Mouse (Mus musculus): ENCODE measurements around the gene Serpinf1. TPM values are rescaled to one million over a fixed set of nuclear protein-coding genes. Genes with fewer than 3 reads are reported as not detected.

Serpinf1 gene
- polyA plus RNA-seq, 1 experiment from 2014 or later, result 172 TPM

DNA sequence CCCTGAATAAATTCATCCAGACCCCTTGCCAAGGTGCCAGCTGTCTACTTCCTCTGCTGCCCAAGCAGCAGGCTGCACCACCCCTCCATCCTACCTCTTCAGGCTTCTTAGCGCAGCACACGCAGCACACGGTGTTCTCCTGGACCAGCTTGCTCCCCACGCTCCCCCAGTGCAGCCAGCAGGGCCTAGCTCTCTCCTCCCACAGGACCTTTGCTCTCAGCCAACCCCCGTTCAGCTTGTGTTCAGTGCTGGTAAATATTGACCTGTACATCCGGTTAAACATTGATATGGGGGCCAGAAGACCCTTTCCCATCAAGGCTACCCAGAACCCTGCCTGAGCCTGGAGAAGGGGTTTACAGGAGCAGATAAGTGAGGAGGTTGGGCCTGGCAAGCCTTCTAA, 16.9 kb upstream of the Serpinf1 start, which contains the start of gene Serpinf2:
Gene Serpinf2, minus strand, starts transcription at position 229 of the 400 bp plus-strand sequence.
- Histone ChIP-seq H3K9ac (peak within 1 kb of the TSS; percentile 8; the same call in 1 of the 2 replicates), H3K36me3 (peaks cover 69% of the 10 kb centered on the region), H3K4me2 (peak within 1 kb of the TSS; percentile 30), H3K4me3 (peak within 1 kb of the TSS; percentile 41), H3K9me3 (replicated peaks) (peaks cover 1% of the 10 kb centered on the region), H3K4me1 (peaks cover 11% of the 10 kb centered on the region; the same call in 1 of the 2 replicates), H3K27ac (peak within 1 kb of the TSS; percentile 65), H3K27me3 (replicated peaks) (no peaks in the 10 kb centered on the region)
- 71% methylated on average over 6 of the region's 6 CpGs for WGBS (ENCODE audit: insufficient replicate concordance)
- ATAC-seq, result peak; percentile 55

DNA sequence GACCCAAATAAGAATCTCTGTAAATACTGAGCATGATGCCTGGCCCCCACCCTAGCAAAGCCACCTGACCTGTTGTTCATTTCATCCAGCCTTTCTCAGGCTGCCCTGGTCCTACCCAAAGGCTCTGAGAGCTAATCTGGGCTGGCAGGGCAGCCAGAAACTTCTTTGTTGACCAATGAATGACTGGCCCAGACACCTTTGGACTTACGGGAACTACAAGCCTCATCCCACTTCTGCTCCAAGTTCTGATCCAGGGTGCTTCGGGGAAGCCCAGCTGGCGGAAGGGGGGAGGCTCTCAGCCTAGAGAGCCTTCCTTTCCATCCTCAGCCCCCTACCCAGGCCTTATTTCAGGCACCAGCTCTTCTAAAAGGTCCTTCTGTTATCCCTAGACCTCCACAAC, 16.3 kb upstream of the Serpinf1 start:
- Histone ChIP-seq H3K27ac (peak overlapping the region; percentile 65), H3K4me2 (peak overlapping the region; percentile 30), H3K36me3 (peaks cover 68% of the 10 kb centered on the region), H3K4me3 (peak overlapping the region; percentile 41), H3K9me3 (replicated peaks) (peaks cover 5% of the 10 kb centered on the region), H3K9ac (peak overlapping the region; percentile 8; the same call in 1 of the 2 replicates), H3K27me3 (replicated peaks) (no peaks in the 10 kb centered on the region), H3K4me1 (peaks cover 5% of the 10 kb centered on the region; the same call in 1 of the 2 replicates)
- no peak for ATAC-seq
- 82% methylated on average over 3 of the region's 3 CpGs for WGBS (ENCODE audit: insufficient replicate concordance)

DNA sequence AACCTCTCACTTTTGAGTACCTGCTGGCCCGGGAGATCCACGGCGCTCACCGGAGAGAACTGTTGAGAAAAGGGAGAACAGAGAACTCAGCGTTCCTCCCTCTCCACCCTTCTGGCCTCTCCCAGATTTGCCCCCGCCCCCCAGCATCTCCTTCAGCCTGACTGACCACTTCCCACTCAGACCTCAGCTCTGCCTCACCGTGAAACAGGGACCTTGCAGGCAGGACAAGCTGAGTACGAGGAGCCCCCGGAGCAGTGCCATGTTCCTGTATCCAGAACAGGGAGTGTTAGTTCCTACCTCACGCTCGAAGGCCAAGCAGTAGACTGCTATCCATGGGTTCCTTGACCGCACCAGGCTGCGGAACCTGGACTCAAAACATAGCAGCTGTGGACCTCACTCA, 15.7 kb upstream of the Serpinf1 start:
- Histone ChIP-seq H3K36me3 (peaks cover 64% of the 10 kb centered on the region), H3K9me3 (replicated peaks) (peaks cover 5% of the 10 kb centered on the region)
- no peak for ATAC-seq

DNA sequence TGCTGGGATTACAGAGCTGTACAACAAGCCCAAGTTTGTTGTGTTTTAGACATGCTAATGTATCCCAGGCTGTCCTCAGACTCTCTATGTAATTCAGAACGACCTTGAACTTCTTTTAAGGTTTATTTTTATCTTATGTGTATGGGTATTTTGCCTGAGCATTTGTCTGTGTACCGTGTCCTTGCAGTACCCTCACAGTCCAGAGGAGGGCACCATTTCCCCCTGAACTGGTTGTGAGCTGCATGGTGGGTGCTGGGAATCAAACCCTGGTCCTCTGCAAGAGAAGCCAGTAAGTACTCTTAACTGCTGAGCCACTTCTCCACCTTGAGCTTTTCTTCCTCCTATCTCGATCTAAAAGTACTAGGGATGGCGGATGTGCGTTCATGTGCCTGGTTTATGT, 11.6 kb upstream of the Serpinf1 start:
- H3K4me1 ChIP-seq, result 0 out of 2 replicates have a peak, but pooled peaks cover 3% of the 10 kb centered on the region
- H3K36me3 ChIP-seq, result peaks cover 53% of the 10 kb centered on the region
- no peak overlapping the region for H3K9ac ChIP-seq
- no peaks in the 10 kb centered on the region for H3K27me3 ChIP-seq (replicated peaks)
- H3K9me3 ChIP-seq (replicated peaks), result peaks cover 5% of the 10 kb centered on the region
- no peak overlapping the region for H3K4me2 ChIP-seq
- WGBS (ENCODE audit: insufficient replicate concordance), result 83% methylated on average over 5 of the region's 5 CpGs
- no peak overlapping the region for H3K4me3 ChIP-seq
- H3K27ac ChIP-seq, result no peak overlapping the region
- ATAC-seq, result no peak

More for the DNA sequence above, 15.7 kb upstream of the Serpinf1 start:
- Histone ChIP-seq H3K4me1 (peaks cover 2% of the 10 kb centered on the region; the same call in 1 of the 2 replicates), H3K4me2 (peak overlapping the region; percentile 30), H3K27me3 (replicated peaks) (no peaks in the 10 kb centered on the region), H3K9ac (no peak overlapping the region; the same call in 1 of the 2 replicates), H3K4me3 (peak overlapping the region; percentile 41), H3K27ac (peak overlapping the region; percentile 65; the same call in 1 of the 2 replicates)
- WGBS (ENCODE audit: insufficient replicate concordance), result 53% methylated on average over 13 of the region's 13 CpGs

DNA sequence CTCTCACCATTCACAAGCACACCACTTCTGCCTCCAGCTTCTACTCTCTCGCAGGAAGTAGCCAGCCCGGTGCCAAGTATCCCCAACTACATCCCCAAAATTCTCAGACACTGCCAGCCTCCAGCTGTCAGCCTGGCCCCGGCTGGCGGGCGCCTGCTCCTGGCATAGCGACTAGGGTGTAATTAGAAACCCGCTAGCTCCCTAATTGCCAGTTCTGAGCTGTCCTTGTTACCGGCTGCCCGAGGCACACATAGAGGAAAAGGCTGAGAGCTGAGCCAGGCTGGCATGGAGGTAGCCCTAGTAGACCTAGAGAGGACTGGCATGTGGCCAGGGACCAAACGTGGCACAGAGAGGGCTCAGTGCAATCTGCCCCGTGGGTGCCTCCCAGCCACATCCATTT, 8.8 kb upstream of the Serpinf1 start:
- peaks cover 10% of the 10 kb centered on the region; the same call in 1 of the 2 replicates for H3K4me1 ChIP-seq
- peaks cover 46% of the 10 kb centered on the region for H3K36me3 ChIP-seq
- no peak for ATAC-seq
- no peak overlapping the region for H3K4me3 ChIP-seq
- no peaks in the 10 kb centered on the region for H3K27me3 ChIP-seq (replicated peaks)
- no peak overlapping the region for H3K27ac ChIP-seq
- 73% methylated on average over 11 of the region's 11 CpGs for WGBS (ENCODE audit: insufficient replicate concordance)
- no peak overlapping the region for H3K4me2 ChIP-seq
- H3K9ac ChIP-seq, result no peak overlapping the region
- H3K9me3 ChIP-seq (replicated peaks), result peaks cover 5% of the 10 kb centered on the region

DNA sequence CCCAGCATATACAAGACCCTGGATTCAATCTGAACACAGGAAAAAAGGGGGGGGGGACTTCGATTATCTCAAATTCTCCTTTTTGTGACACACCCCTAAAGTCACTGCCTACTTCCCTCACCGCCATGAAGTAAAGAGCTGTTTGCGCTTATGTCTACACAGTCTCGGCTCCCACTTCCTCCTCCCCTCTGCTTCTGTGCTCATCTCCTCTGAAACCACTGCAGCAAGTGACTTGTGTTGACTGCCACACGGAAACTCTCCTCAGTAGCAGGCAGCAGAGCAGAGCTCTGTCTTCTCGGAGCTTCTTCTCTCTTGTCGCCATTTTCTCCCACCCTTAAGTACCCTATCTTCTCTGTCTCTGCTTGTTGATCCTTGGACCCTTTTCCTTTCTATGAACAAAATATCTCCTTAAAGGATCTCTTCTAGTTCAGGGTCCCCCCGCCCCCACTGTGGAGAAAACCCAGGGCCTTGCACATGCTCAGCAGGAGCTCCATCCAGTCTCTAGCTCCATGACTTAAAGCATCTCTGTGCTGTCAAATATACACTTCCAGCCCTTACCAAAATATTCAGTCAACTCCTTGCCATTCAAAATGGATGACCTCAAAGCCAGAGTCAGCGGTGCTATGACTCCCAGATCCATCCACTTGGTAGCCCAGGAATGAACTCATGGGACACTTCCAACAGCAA, 6.7 kb upstream of the Serpinf1 start:
- Histone ChIP-seq H3K4me2 (no peak overlapping the region), H3K9ac (no peak overlapping the region), H3K9me3 (replicated peaks) (peaks cover 2% of the 10 kb centered on the region), H3K27ac (peak overlapping the region; percentile 37; the same call in 1 of the 2 replicates), H3K4me3 (no peak overlapping the region), H3K36me3 (peaks cover 24% of the 10 kb centered on the region), H3K4me1 (peaks cover 10% of the 10 kb centered on the region; the same call in 1 of the 2 replicates), H3K27me3 (replicated peaks) (peaks cover 4% of the 10 kb centered on the region; the same call in 1 of the 2 replicates)
- ATAC-seq, result no peak
- WGBS (ENCODE audit: insufficient replicate concordance), result 35% methylated on average over 9 of the region's 9 CpGs

DNA sequence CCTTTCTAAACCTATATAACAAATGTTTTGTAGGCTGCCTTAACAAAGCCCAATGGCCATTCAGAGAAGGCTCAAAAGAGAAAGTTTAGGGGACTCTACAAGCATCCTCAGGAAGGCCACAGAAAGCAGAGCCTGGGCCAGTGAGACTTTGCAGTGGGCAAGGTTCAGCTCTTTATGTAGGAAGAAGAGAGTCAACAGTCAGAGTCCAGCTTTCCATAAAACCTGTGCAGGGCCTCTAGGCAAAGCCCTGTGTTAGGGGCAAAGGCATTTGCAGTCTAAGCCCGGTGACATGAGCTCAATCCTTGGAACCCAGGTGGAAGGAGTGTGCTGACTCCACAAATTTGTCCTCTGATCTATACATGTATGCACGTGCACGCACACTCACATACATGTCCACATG, 2.0 kb upstream of the Serpinf1 start:
- H3K9ac ChIP-seq, result no peak overlapping the region
- H3K9me3 ChIP-seq (replicated peaks), result no peaks in the 10 kb centered on the region
- H3K27ac ChIP-seq, result no peak overlapping the region
- H3K4me2 ChIP-seq, result no peak overlapping the region
- 77% methylated on average over 3 of the region's 3 CpGs for WGBS (ENCODE audit: insufficient replicate concordance)
- no peak for ATAC-seq
- H3K36me3 ChIP-seq, result no peaks in the 10 kb centered on the region
- peaks cover 7% of the 10 kb centered on the region; the same call in 1 of the 2 replicates for H3K27me3 ChIP-seq (replicated peaks)
- H3K4me1 ChIP-seq, result peaks cover 14% of the 10 kb centered on the region; the same call in 1 of the 2 replicates
- H3K4me3 ChIP-seq, result no peak overlapping the region

DNA sequence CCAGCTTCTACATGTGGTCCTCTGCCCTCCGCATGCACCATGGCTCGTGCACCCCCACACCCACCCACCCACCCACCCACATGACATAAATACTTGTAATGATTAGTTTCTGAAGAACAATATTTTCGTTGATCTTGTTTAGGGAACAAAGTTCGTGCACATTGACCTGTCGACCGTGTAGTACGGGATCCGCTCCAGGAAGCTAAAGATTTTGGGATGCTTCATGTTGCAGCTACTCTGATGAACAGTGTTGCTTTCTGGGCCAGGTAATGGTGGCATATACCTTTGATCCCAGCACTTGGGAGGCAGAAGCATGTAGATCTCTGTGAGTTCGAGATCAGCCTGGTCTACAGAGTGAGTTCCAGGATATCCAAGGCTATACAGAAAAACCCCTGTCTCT, 1.5 kb upstream of the Serpinf1 start:
- no peak overlapping the region for H3K9ac ChIP-seq
- H3K9me3 ChIP-seq (replicated peaks), result no peaks in the 10 kb centered on the region
- ATAC-seq, result no peak
- no peak overlapping the region for H3K4me2 ChIP-seq
- 81% methylated on average over 9 of the region's 9 CpGs for WGBS (ENCODE audit: insufficient replicate concordance)
- H3K36me3 ChIP-seq, result no peaks in the 10 kb centered on the region
- no peak overlapping the region for H3K4me3 ChIP-seq
- H3K4me1 ChIP-seq, result peaks cover 10% of the 10 kb centered on the region; the same call in 1 of the 2 replicates
- H3K27me3 ChIP-seq (replicated peaks), result peaks cover 7% of the 10 kb centered on the region; the same call in 1 of the 2 replicates
- no peak overlapping the region for H3K27ac ChIP-seq

DNA sequence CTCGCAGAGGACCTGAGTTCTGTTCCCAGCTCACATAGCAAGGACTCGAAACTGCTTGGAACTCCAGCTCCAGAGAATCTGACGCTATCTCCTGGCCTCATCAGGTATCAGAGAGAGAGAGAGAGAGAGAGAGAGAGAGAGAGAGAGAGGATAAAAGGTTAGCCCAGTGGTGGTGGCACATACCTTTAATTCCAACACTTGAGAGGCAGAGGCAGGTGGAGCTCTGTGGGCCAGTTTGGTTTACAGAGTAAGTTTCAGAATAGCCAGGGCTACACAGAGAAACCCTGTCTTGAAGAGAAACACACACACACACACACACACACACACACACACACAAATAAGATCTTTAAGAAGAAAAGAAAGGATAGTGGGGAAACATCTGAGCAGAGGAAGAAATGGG, 590 bp upstream of the Serpinf1 start:
- ATAC-seq, result no peak
- H3K4me2 ChIP-seq, result no peak overlapping the region

DNA sequence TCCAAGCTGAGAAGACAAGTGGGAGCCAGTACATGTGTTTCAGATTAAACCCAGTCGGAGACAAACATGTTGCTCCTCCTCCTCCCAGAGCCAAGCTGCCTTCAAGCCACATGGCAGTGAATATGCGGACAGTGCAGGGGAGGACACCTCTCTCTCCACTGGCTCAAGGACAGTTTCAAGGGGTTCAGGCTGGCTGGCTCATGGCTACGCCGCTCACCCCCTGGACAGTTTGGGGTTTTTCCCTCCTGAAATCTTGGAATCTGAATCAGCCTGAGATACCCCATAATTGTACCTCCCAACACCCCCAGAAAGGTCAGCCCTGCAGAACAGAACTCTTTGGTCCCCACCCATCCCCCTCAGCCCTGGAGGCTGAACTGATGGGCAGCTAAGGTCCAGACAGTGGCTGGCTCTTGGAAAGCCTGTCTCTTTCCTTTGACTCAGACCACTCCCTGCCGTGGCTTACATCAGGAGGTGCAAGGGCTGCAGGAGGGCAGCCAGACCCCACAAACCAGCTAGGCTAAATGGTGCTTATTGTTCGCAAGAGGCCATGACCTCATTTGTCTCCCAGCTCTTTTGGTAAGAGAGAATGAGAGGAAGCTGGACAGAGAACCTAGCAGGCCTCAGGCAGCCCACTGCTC, 1.0 kb downstream of the Serpinf1 start:
- Histone ChIP-seq H3K4me1 (0 out of 2 replicates have a peak, but pooled peaks cover 4% of the 10 kb centered on the region), H3K27ac (peak overlapping the region; percentile 58; the same call in 1 of the 2 replicates), H3K4me3 (peak overlapping the region; percentile 47), H3K9me3 (replicated peaks) (no peaks in the 10 kb centered on the region), H3K9ac (peak overlapping the region; percentile 54), H3K27me3 (replicated peaks) (peaks cover 7% of the 10 kb centered on the region; the same call in 1 of the 2 replicates), H3K36me3 (peaks cover 5% of the 10 kb centered on the region; the same call in 1 of the 2 replicates), H3K4me2 (peak overlapping the region; percentile 50)
- WGBS (ENCODE audit: insufficient replicate concordance), result 56% methylated on average over 6 of the region's 6 CpGs
- ATAC-seq, result no peak

More for the DNA sequence above, 590 bp upstream of the Serpinf1 start:
- Histone ChIP-seq H3K4me1 (0 out of 2 replicates have a peak, but pooled peaks cover 4% of the 10 kb centered on the region), H3K27ac (no peak overlapping the region), H3K9me3 (replicated peaks) (no peaks in the 10 kb centered on the region), H3K36me3 (no peaks in the 10 kb centered on the region), H3K4me3 (no peak overlapping the region), H3K9ac (no peak overlapping the region), H3K27me3 (replicated peaks) (peaks cover 7% of the 10 kb centered on the region; the same call in 1 of the 2 replicates)
- 66% methylated on average over 3 of the region's 3 CpGs for WGBS (ENCODE audit: insufficient replicate concordance)

DNA sequence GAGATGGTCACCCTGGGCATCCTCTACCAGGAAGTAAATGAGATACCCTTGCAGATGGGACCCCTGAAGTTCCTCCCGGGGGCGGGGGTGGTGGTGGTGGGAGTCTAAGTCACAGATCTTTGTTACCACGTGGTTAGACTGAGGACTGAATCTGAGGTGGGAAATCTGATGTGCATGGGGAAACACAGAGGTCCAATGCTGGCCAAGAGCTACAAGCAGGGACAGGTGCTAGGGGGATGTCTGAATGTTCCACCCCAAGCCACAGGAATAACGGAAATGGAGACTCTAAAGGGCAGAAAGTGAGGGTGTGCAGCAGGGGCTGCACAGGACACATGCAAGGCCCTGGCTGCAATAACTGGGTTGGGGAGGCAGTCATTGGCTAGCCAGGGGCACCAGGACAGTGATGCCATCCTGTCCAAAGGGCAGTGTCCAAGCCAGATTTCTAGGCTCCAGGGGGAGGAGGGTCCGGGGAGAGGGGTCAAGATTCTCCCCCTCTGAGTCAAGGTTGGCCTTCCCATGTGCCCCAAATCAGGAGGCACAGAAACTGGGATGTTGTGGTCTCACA, 1.6 kb downstream of the Serpinf1 start:
- Histone ChIP-seq H3K4me3 (peak overlapping the region; percentile 47), H3K9ac (peak overlapping the region; percentile 54; the same call in 1 of the 2 replicates)

More for the DNA sequence above, 1.6 kb downstream of the Serpinf1 start:
- no peaks in the 10 kb centered on the region for H3K9me3 ChIP-seq (replicated peaks)
- 0 out of 2 replicates have a peak, but pooled peaks cover 4% of the 10 kb centered on the region for H3K4me1 ChIP-seq
- ATAC-seq, result no peak
- no peak overlapping the region for H3K27ac ChIP-seq
- peak overlapping the region; percentile 50 for H3K4me2 ChIP-seq
- peaks cover 7% of the 10 kb centered on the region; the same call in 1 of the 2 replicates for H3K36me3 ChIP-seq
- H3K27me3 ChIP-seq (replicated peaks), result peaks cover 7% of the 10 kb centered on the region; the same call in 1 of the 2 replicates
- WGBS (ENCODE audit: insufficient replicate concordance), result 52% methylated on average over 5 of the region's 5 CpGs

Measured in liver, embryonic 12.5 days (tissue).